Mouse (Mus musculus): ENCODE measurements around the gene Trim41. TPM values are rescaled to one million over a fixed set of nuclear protein-coding genes. Genes with fewer than 3 reads are reported as not detected.
A peak's percentile ranks its signal among the peaks of the same experiment; 100 is the strongest.

Gene Trim41
- polyA plus RNA-seq, 1 experiment from 2014 or later: 4.0 TPM

DNA sequence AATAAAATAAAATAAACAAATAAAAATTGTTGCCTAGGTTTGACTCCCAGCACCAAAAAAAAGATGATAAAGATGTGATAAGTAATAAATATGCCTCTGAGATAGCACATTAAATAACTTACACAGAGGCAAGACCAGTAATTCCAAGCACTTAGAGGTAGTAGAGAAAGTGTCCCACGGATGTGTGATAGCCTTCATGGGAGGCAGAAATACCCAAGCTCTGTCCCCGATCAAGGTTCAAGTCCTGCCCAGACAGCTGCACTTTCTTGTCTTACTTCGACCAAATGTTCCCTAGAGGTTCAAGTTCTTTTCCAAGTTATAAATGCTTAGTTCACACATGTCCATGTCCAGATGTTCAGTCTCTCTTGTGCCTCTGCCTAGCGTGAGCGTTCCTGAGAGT lies 27.9 kb downstream of the Trim41 start:
- 84% methylated on average over 5 of the region's 5 CpGs for WGBS
- no peaks in the 10 kb centered on the region for H3K9me3 ChIP-seq (ENCODE audit: control insufficient read depth, low read length)
- no peak overlapping the region for H3K9ac ChIP-seq (ENCODE audit: low read length)

DNA sequence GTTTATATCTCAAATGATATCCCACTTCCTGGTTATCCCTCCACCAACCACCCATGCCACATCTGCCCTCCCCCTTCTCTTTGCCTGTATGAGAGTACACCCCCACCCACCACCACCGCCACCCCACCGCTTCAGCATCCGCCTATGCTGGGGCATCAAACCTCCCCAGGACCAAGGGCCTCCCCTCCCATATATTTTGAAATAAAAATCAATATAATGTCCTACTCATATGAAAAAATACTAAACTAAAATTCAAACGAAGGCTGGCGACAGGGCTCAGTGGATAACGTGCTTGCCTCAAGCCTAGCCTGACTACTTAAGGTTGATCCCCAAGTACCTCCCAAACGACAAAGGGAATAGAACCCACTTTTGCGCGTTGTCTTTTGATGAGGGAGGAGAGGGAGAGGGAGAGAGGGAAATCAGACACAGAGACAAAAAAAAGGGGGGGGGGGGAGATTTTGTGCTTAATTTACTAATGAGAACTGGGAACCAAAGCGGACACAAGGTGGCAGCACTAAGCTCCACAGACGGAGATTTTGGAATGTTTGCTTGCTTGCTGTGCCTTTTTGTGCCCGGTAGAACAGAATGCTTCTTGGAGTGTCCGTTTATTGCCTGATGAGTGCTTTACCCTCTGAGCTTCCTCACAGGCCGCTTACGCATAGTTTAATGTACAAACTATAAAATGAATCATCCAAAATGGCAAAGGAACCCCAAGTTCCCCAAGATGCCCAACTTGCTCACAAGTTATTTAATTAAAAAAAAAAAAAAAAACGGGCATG lies 28.7 kb downstream of the Trim41 start:
- H3K27ac ChIP-seq (replicated peaks): no peak overlapping the region
- peak overlapping the region; percentile 55 for H3K4me2 ChIP-seq (replicated peaks; ENCODE audit: low read depth)
- H3K27me3 ChIP-seq (ENCODE audit: control insufficient read depth, insufficient read depth, low read length): no peaks in the 10 kb centered on the region
- H3K4me3 ChIP-seq (ENCODE audit: low read depth, low read length): peak overlapping the region; percentile 39
- H3K9ac ChIP-seq (ENCODE audit: low read length): peak overlapping the region; percentile 47; the same call in 1 of the 2 replicates
- WGBS: 6% methylated on average over 16 of the region's 16 CpGs
- no peaks in the 10 kb centered on the region for H3K4me1 ChIP-seq (replicated peaks; ENCODE audit: control insufficient read depth, insufficient read depth)
- TF ChIP-seq EP300 (optimal IDR thresholded peaks at IDR 0.05) (no peak), CTCF (IDR thresholded peaks at IDR 0.05; ENCODE audit: low read depth) (peak; percentile 81)
- no peaks in the 10 kb centered on the region for H3K36me3 ChIP-seq (ENCODE audit: control insufficient read depth, insufficient read depth, low read length)
- DNase-seq (ENCODE audit: low spot score): peak; percentile 75
- no peaks in the 10 kb centered on the region for H3K9me3 ChIP-seq (ENCODE audit: control insufficient read depth, low read length)
- ATAC-seq (ENCODE audit: low FRiP score, low TSS enrichment): peak; percentile 47; the same call in 1 of the 2 replicates

More for the DNA sequence above, 27.9 kb downstream of the Trim41 start:
- H3K4me3 ChIP-seq (ENCODE audit: low read depth, low read length): no peak overlapping the region
- no peak for DNase-seq (ENCODE audit: low spot score)
- no peak for TF ChIP-seq CTCF (IDR thresholded peaks at IDR 0.05; ENCODE audit: low read depth)
- TF ChIP-seq EP300 (optimal IDR thresholded peaks at IDR 0.05): no peak
- no peak for ATAC-seq (ENCODE audit: low FRiP score, low TSS enrichment)
- H3K4me2 ChIP-seq (replicated peaks; ENCODE audit: low read depth): no peak overlapping the region
- no peak overlapping the region for H3K27ac ChIP-seq (replicated peaks)
- H3K27me3 ChIP-seq (ENCODE audit: control insufficient read depth, insufficient read depth, low read length): no peaks in the 10 kb centered on the region
- no peaks in the 10 kb centered on the region for H3K36me3 ChIP-seq (ENCODE audit: control insufficient read depth, insufficient read depth, low read length)
- no peaks in the 10 kb centered on the region for H3K4me1 ChIP-seq (replicated peaks; ENCODE audit: control insufficient read depth, insufficient read depth)

DNA sequence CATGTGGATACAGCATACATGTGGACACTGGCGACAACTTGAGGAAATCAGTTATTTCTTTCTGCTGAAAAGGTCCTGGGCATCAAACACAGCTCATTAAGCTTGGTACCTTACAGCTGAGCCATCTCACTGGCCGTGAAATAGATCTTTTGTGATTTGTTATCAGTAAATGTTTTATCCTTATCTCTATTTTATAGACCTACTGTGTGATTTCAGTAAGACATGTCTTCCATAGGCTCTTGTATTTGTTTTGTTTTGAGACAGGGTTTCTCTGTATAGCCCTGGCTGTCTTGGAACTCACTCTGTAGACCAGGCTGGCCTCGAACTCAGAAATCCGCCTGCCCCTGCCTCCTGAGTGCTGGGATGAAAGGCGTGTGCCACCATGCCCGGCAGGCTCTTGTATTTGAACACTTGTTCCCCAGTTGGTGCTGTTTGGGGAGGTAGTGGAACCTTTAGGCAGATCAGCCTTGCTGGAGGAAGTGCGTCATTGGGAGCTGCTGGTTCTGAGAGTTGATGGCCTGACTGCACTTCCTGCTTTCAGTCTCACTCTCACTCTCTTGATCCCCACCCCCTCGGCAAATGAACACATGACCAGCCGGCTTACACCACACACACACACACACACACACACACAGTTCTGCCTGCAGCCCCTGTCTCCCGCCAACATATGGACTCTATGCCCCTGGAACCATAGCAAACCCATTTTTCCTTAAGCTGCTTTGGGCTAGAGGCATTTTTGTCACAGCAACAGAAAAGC lies 29.5 kb downstream of the Trim41 start:
- TF ChIP-seq EP300 (optimal IDR thresholded peaks at IDR 0.05) (no peak), CTCF (IDR thresholded peaks at IDR 0.05; ENCODE audit: low read depth) (no peak)
- Histone ChIP-seq H3K27me3 (ENCODE audit: control insufficient read depth, insufficient read depth, low read length) (no peaks in the 10 kb centered on the region), H3K36me3 (ENCODE audit: control insufficient read depth, insufficient read depth, low read length) (no peaks in the 10 kb centered on the region), H3K4me3 (ENCODE audit: low read depth, low read length) (peak overlapping the region; percentile 39; the same call in 1 of the 2 replicates), H3K27ac (replicated peaks) (no peak overlapping the region), H3K9me3 (ENCODE audit: control insufficient read depth, low read length) (no peaks in the 10 kb centered on the region), H3K9ac (ENCODE audit: low read length) (no peak overlapping the region), H3K4me2 (replicated peaks; ENCODE audit: low read depth) (peak overlapping the region; percentile 55), H3K4me1 (replicated peaks; ENCODE audit: control insufficient read depth, insufficient read depth) (no peaks in the 10 kb centered on the region)
- DNase-seq (ENCODE audit: low spot score): peak; percentile 66
- 47% methylated on average over 10 of the region's 10 CpGs for WGBS
- ATAC-seq (ENCODE audit: low FRiP score, low TSS enrichment): peak; percentile 66

DNA sequence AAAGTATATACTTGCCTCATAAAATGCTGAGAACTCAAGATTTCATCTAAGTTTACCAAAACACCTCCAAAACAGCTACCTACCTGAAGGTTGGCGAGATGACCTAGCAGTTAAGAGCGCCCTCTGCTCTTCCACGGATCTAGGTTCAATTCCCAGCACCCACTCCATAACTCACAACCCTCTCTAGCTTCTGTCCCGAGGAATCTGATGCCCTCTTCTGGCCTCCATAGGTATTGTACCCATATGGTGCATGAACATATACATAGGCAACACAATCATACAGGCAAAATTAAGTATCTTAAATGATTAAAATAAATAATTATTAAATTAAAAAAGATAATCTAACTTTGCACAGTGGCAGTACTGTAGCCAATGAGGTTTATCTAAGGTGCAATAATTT lies 34.9 kb downstream of the Trim41 start:
- no peaks in the 10 kb centered on the region for H3K9me3 ChIP-seq (ENCODE audit: control insufficient read depth, low read length)
- no peak for ATAC-seq (ENCODE audit: low FRiP score, low TSS enrichment)
- H3K9ac ChIP-seq (ENCODE audit: low read length): no peak overlapping the region
- no peak overlapping the region for H3K4me2 ChIP-seq (replicated peaks; ENCODE audit: low read depth)
- no peak overlapping the region for H3K4me3 ChIP-seq (ENCODE audit: low read depth, low read length)
- 87% methylated on average over 4 of the region's 4 CpGs for WGBS
- H3K27ac ChIP-seq (replicated peaks): no peak overlapping the region
- no peaks in the 10 kb centered on the region for H3K36me3 ChIP-seq (ENCODE audit: control insufficient read depth, insufficient read depth, low read length)
- TF ChIP-seq EP300 (optimal IDR thresholded peaks at IDR 0.05): no peak
- TF ChIP-seq CTCF (IDR thresholded peaks at IDR 0.05; ENCODE audit: low read depth): peak; percentile 18; the same call in 1 of the 2 replicates
- H3K27me3 ChIP-seq (ENCODE audit: control insufficient read depth, insufficient read depth, low read length): no peaks in the 10 kb centered on the region
- DNase-seq (ENCODE audit: low spot score): no peak
- H3K4me1 ChIP-seq (replicated peaks; ENCODE audit: control insufficient read depth, insufficient read depth): no peaks in the 10 kb centered on the region

DNA sequence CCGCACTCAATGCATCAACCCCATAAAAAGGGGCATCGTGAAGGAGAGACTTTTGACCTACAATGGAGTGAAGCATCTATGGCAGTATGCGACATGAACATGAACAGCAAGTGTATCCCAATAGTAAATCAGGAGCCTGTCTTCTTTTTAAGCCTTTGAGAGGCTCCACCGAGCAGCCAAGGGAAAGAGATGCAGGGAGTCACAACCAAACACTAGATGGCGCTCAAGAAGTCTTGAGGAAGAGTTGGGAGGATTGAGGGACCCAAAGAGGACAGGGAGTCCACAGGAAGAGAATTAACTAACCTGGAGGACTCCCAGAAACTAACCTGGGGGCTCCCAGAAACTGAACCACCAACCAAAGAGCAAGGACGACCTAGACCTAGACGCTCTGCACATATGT lies 37.7 kb downstream of the Trim41 start:
- ATAC-seq (ENCODE audit: low FRiP score, low TSS enrichment) (no peak), DNase-seq (ENCODE audit: low spot score) (no peak)
- 47% methylated on average over 7 of the region's 7 CpGs for WGBS
- no peaks in the 10 kb centered on the region for H3K9me3 ChIP-seq (ENCODE audit: control insufficient read depth, low read length)
- no peak overlapping the region for H3K4me3 ChIP-seq (ENCODE audit: low read depth, low read length)
- H3K27me3 ChIP-seq (ENCODE audit: control insufficient read depth, insufficient read depth, low read length): no peaks in the 10 kb centered on the region
- H3K9ac ChIP-seq (ENCODE audit: low read length): no peak overlapping the region
- no peak overlapping the region for H3K27ac ChIP-seq (replicated peaks)
- H3K36me3 ChIP-seq (ENCODE audit: control insufficient read depth, insufficient read depth, low read length): no peaks in the 10 kb centered on the region
- H3K4me2 ChIP-seq (replicated peaks; ENCODE audit: low read depth): no peak overlapping the region
- H3K4me1 ChIP-seq (replicated peaks; ENCODE audit: control insufficient read depth, insufficient read depth): no peaks in the 10 kb centered on the region
- TF ChIP-seq EP300 (optimal IDR thresholded peaks at IDR 0.05) (no peak), CTCF (IDR thresholded peaks at IDR 0.05; ENCODE audit: low read depth) (peak; percentile 71)

DNA sequence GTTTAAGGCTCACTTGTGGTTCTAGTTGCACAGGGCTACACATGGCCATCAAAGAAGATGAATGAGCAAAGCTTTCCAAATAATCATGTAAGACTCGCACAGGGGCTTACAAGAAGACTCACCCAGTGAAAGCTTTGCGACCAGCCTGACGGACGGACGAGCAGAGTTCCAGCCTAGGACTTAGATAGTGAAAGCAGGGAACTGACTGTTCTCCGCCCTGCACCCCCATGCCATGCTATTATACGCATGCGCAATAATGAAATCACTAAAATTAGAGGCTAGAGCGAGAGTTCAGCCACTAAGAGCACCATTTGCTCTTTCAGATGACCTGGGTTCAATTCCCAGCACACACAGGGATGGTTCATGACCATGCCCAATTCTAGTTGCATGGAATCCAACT lies 39.9 kb downstream of the Trim41 start:
- H3K9me3 ChIP-seq (ENCODE audit: control insufficient read depth, low read length): no peaks in the 10 kb centered on the region
- no peak for DNase-seq (ENCODE audit: low spot score)
- TF ChIP-seq EP300 (optimal IDR thresholded peaks at IDR 0.05) (no peak), CTCF (IDR thresholded peaks at IDR 0.05; ENCODE audit: low read depth) (no peak)
- no peak overlapping the region for H3K27ac ChIP-seq (replicated peaks)
- no peaks in the 10 kb centered on the region for H3K27me3 ChIP-seq (ENCODE audit: control insufficient read depth, insufficient read depth, low read length)
- no peaks in the 10 kb centered on the region for H3K4me1 ChIP-seq (replicated peaks; ENCODE audit: control insufficient read depth, insufficient read depth)
- no peak overlapping the region for H3K4me3 ChIP-seq (ENCODE audit: low read depth, low read length)
- 78% methylated on average over 9 of the region's 9 CpGs for WGBS
- H3K4me2 ChIP-seq (replicated peaks; ENCODE audit: low read depth): no peak overlapping the region
- H3K36me3 ChIP-seq (ENCODE audit: control insufficient read depth, insufficient read depth, low read length): no peaks in the 10 kb centered on the region
- no peak overlapping the region for H3K9ac ChIP-seq (ENCODE audit: low read length)
- no peak for ATAC-seq (ENCODE audit: low FRiP score, low TSS enrichment)

Data from stomach, postnatal 0 days (tissue).